Mouse (Mus musculus) right cerebral cortex, adult 18-20 months (tissue): Measurements from ENCODE around the gene Ebf1.

ENCODE experiments used
- DNase-seq: peaks from one replicate; pipeline ENCODE4 v3.0.0; 2022; ENCODE audit warnings: mixed read lengths

Gene Ebf1

DNA sequence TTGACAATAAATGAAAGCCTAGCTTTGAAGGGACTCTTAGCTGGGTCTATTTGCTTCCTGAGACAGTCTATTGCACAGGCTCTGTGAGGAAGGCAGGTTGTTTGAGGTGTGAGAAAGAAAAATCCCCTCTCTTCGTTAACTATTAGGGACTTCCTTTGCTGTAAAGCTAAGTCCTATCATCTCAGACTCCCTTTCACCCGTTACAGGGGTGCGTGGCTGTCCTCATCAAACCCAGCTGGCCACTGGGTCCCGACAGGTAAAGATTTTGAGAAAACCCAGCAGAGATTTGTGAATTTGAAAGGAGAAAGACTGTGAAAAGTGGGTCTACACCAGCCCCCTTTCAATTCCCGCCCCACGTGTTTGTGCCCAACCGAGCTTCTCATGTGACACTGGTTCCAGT lies 127.3 kb downstream of the Ebf1 start:
- no peak for DNase-seq

DNA sequence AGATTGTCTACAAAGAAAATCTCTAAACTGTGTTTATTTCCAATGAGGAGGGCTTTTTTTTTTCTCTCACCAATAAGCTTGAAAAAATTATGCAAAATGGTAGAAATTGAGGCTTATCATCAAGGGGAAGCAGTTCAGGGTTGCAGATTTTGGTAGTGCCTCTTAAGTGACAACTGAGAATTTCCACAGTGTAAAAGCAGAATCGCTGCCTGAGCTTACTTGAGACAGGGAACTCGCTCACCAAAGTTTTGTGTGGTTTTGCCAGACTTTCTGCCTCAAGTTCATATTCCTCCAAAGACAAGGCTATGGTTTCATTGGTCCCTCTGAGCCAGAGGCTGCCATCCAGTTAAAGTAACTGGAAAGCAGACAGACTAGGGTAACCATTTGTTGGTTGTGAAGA lies 128.8 kb downstream of the Ebf1 start:
- no peak for DNase-seq

DNA sequence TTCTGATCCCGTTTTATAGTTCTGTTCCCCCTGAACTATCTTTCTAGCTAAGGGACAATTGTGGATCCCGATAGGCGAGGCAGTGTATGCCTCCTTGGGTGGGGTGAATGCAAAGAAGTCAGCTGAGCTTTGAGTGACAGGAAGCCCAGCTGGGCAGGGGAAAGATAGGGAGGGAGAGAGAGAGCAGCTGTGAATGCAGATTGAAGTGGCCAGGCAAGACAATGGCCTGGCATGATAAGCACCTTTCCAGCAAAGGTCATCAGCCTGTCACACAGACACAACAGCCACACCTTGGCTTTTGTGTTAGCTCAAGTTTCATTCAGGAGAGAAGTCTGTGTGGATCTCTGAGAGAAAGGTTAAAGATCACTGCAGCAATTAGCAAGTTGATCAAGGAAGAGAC lies 129.6 kb downstream of the Ebf1 start:
- DNase-seq = no peak

DNA sequence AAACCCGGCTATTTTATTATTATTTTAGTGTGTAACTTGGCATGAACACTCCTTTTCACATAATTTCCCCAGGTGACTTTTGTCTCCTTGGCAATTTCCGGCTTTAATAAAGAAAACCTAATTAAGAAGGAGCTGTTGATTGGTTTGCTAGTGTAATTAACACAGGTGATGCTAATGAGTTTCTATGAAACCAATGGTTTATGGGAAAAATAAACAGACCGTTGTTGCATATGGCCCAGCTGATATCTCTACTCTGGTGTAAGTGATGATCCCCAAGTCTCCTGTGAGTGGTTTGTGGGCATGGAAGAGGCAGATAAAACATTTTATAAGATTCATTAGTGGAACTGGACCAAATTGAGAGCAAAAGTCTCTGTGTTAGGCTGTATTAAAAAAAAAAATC lies 132.2 kb downstream of the Ebf1 start:
- DNase-seq = no peak

- no peak for DNase-seq
Measured at GRCm38 (mm10) chr11:44754336-44754735, 137.2 kb downstream of the Ebf1 start.

DNA sequence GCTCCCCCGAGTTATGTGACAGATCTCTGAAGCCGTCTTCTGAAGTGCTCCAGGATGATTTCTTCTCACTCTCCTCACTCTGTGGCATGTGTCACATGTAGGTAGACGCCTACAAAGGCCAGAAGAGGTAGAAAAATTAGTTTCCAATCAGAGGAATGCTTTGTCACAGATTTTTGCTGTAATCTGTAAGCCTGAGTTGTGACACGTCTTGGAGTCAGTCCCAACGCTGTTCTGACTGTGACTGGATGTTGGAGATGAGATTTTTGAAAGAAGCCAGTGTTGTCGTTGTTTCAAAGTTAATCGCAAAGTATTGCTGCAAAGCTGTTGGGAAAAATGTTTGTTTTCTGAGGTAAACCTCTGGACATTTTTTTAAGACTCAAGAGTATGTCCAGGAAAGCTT lies 139.2 kb downstream of the Ebf1 start:
- no peak for DNase-seq

- no peak for DNase-seq
Measured at GRCm38 (mm10) chr11:44758857-44759256, 141.7 kb downstream of the Ebf1 start.

DNA sequence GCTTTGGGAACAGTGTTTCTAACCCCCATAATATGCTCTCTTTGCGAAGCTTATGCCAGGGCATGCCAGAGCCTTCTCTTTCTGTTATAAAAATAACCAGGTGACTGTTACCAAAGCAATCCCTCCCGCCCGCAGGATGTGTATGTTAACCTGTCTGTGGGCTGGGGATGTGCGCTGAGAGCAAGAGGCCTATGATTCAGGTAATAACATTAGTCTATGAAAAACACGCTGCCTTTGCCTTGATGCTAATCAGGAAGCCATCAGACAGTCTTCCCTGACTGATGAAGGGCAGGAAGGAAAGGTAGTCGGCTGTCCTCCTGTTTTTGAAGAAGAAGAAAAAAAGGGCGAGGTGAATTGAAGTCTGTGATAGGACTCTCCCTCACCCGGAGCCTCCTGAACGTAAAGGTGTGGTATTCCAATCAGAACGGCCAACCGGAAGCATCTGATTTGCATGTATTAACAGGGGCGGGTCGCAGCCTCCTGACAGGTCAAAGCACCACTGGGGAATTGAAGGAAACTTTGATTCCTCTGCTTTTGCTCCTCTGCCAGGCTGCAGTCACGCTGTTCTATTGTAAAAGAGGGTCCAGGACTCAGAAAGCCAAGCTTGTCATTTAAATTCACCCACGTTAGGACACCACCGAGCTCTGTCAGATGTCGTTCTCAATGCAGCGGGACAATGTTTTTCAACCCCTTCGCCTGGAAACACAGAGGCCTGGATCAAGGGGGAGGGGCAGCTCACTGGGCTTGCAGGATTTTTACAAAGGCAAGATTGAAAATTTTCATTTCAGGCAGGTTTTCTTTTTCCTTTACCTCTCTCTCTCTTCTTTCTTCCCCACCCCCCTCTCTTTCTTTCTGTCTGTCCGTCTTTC lies 144.2 kb downstream of the Ebf1 start:
- no peak for DNase-seq

DNA sequence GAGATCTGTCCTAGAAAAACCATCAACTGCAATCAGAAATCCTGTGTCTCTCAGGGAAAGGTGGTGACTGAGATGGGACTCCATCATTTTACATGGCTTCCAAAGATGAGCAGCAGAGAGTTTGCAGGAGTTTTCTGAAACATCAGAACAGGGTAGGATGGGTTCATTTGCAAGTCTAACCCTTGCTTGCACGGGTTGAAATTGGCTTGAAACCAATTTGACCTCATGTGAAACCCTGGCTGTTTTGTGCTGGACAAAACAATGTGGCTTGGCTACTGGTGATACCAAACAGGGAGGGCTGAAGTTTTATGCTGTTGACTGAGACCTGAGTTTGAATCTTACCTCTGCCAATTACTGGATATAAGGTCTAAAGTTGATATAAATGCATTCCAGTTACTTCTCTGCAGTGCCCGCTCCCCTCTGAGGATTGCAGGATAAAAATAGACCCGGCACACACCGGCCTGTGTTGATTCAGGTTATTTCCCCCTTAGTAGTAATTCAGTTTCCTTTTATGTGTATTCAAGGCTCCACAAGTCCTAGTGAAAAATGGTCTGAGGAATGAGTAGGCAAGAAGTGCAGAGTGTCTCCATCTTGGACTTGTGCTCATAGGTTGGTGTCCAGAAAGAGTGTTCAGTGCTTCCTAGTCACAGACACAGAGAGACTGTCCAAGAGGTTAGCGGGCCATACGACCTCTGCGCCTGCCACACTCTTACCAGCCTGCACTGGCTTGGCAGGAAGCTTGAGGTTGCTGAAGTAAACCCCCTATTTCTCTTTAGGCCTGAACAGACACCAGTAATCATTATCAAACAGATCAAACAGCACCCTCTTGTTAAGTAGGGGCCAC lies 147.1 kb downstream of the Ebf1 start:
- DNase-seq = no peak

DNA sequence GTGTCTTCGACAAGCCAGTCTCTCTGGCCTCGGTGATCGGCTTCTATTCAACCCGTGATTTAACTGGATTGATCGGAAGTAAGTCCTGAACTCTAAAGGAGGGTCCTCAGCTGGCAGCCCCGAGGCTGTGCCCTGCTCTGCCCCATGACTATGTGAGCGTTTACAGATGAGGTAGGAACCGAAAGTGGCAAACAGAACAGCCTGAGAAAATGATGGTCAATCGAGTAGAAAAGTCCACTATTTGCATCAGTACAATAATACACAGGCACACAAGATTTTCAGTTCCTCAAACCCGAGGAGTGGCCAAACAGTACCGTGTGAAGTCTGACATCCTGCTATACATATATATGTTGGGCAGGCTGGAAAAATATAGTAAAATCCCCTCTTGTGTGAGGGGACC lies 147.9 kb downstream of the Ebf1 start:
- no peak for DNase-seq

GRCm38 (mm10) chr11:44766246-44766645 lies 149.1 kb downstream of the Ebf1 start:
- no peak for DNase-seq

GRCm38 (mm10) chr11:44767322-44767721 lies 150.2 kb downstream of the Ebf1 start:
- no peak for DNase-seq

DNA sequence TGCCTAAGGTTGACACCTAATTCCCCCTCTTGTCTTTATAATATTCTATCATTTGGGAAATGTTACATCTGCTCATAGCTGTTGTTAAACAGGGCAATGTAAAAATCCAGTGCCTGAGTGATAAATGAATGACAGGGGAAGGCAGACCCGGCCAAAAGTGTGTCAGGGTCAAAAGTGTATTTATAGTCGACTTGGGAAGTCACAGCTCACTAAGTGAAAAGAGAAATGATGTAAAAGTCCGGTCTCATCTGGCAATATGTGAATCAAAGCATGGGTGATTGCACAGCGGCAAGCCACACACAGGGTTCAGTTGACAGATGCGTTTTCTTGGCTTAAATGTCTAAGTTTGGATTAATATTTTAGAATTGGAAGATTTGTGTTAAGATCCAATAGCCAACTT lies 151.2 kb downstream of the Ebf1 start:
- no peak for DNase-seq

- no peak for DNase-seq
Measured at GRCm38 (mm10) chr11:44770989-44771564, 154.0 kb downstream of the Ebf1 start.

DNA sequence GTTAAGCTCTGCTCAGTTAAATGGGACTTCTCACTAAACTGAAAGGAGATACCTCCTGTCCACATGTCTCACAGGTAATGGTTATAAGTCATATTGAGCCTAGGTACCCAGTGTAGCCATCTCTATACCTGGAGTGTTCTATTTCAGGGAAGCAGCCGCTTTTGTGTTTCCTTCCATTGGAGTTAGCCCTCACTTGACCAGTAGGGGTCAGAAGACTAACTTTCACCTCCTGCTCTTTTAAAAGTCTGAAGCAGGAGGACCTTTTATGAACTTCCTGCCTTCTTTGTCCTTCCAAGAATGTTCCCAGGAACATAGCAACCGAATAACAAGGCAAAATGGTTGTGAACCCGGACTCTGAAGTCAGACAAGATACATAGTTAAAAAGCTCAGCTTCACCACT lies 157.3 kb downstream of the Ebf1 start:
- DNase-seq = no peak

- no peak for DNase-seq
Measured at GRCm38 (mm10) chr11:44775549-44775948, 158.4 kb downstream of the Ebf1 start.

GRCm38 (mm10) chr11:44776556-44776955 lies 159.4 kb downstream of the Ebf1 start:
- DNase-seq = no peak

GRCm38 (mm10) chr11:44777331-44778310 lies 160.5 kb downstream of the Ebf1 start:
- no peak for DNase-seq

DNA sequence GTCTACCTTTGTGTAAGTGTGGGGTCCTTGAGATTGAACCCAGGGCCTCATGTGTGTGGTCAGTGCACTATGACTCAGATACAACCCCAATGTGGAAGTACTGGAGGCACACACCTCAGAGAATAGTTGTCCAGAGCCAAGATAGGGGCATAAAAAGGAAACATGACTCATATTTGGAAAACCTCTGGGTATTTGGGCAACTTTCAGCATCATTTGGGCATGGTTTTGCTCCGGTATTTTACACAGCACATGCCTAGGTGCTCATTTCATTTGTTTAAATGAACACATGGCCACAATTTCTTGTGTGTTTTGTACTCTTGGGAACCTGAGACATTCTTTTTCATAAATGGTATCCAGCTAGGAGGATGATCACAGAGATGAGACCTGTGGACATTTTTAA lies 161.9 kb downstream of the Ebf1 start:
- no peak for DNase-seq

- DNase-seq = no peak
Measured at GRCm38 (mm10) chr11:44784255-44785029, 167.3 kb downstream of the Ebf1 start.

DNA sequence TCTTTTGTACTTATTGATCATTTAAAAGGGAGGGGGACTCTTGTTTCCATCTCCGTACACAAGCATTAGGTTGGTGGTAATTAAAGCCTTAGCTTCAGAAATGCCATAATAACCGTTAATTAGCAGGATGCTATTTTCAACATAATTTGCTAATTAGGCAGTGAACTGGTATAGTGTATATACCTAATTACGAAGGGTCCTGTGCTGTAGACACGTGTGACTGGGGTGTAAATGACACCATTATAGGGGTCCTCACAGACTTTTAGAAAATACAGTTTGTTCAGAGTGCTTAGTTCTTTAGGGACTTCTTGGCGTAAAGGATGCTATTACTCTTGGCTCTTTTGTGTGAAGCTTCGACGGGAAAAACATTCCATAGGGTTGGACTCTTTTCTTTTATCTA lies 167.9 kb downstream of the Ebf1 start:
- DNase-seq = no peak

GRCm38 (mm10) chr11:44785479-44785878 lies 168.4 kb downstream of the Ebf1 start:
- DNase-seq = no peak
